Mouse (Mus musculus) hindbrain, embryonic 15.5 days (tissue): ENCODE data around the gene Btn1a1. TPM values are rescaled to one million over a fixed set of nuclear protein-coding genes. Genes with fewer than 3 reads are reported as not detected.
A peak's percentile ranks its signal among the peaks of the same experiment; 100 is the strongest.

Source experiments
- ATAC-seq: fragments of 200-750 bp; cut with Nextera tagmentation; 2 replicates; pipeline ENCODE4 v1.8.0; 2017; ENCODE audit warnings: low read depth, moderate number of reproducible peaks, moderate TSS enrichment; ENCODE audit not compliant: low FRiP score
- H3K27ac ChIP-seq: fragments of 300-500 bp; sonication (generic); replicated peaks from 2 replicates; pipeline ENCODE4 v1.5.1; 2015; ENCODE audit warnings: mild to moderate bottlenecking, inconsistent platforms
- H3K27me3 ChIP-seq: fragments of 300-500 bp; sonication (generic); 2 replicates; pipeline ENCODE4 v1.6.1; 2015; ENCODE audit warnings: control low read depth, inconsistent platforms
- H3K36me3 ChIP-seq: fragments of 300-500 bp; sonication (generic); 2 replicates; pipeline ENCODE4 v1.6.1; 2015; ENCODE audit warnings: control low read depth, inconsistent platforms
- H3K4me1 ChIP-seq: fragments of 300-500 bp; sonication (generic); replicated peaks from 2 replicates; pipeline ENCODE4 v1.6.1; 2015; ENCODE audit warnings: control low read depth, inconsistent platforms
- H3K4me2 ChIP-seq: fragments of 300-500 bp; sonication (generic); 2 replicates; pipeline ENCODE4 v1.6.1; 2015; ENCODE audit warnings: moderate library complexity, mild to moderate bottlenecking, inconsistent platforms
- H3K4me3 ChIP-seq: fragments of 300-500 bp; sonication (generic); 2 replicates; pipeline ENCODE4 v1.5.1; 2015; ENCODE audit warnings: mild to moderate bottlenecking, inconsistent platforms
- H3K9ac ChIP-seq: fragments of 300-500 bp; sonication (generic); 2 replicates; pipeline ENCODE4 v1.6.1; 2015; ENCODE audit warnings: inconsistent platforms
- H3K9me3 ChIP-seq: fragments of 300-500 bp; sonication (generic); 2 replicates; pipeline ENCODE4 v1.6.1; 2016; ENCODE audit warnings: control low read depth, inconsistent platforms
- WGBS: fragments of 180-500 bp; shearing (Covaris S2); methylation state at CpG from one replicate; pipeline ENCODE4 v1.1.7; 2015; 5-methylcytosine and 5-hydroxymethylcytosine counted together
- polyA plus RNA-seq: library from polyadenylated mRNA; unstranded; fragments of >200 nt; fragmentation: Nextera tagmentation; extraction: Ambion mirVana; gene quantifications from 2 replicates; pipeline ENCODE4 v1.2.1, GENCODE M21; 2015

The Btn1a1 gene
- polyA plus RNA-seq, 1 experiment from 2014 or later = 0.17 TPM

GRCm38 (mm10) chr13:23449235-23450095, 16.2 kb downstream of the Btn1a1 start:
- Histone ChIP-seq H3K9me3 (no peaks in the 10 kb centered on the region), H3K27ac (peak overlapping the region; percentile 13; the same call in 1 of the 2 replicates), H3K4me3 (peak overlapping the region; percentile 58), H3K4me2 (peak overlapping the region; percentile 57), H3K27me3 (no peaks in the 10 kb centered on the region), H3K4me1 (peaks cover 9% of the 10 kb centered on the region), H3K9ac (peak overlapping the region; percentile 61), H3K36me3 (no peaks in the 10 kb centered on the region)
- ATAC-seq = no peak
- under 1% methylated on average over 24 of the region's 24 CpGs for WGBS

- H3K36me3 ChIP-seq = no peaks in the 10 kb centered on the region
- no peaks in the 10 kb centered on the region for H3K9me3 ChIP-seq
- no peak overlapping the region; the same call in 1 of the 2 replicates for H3K27ac ChIP-seq
- peak overlapping the region; percentile 57 for H3K4me2 ChIP-seq
- H3K4me3 ChIP-seq = peak overlapping the region; percentile 58
- ATAC-seq = no peak
- no peaks in the 10 kb centered on the region for H3K27me3 ChIP-seq
- 60% methylated on average over 3 of the region's 3 CpGs for WGBS
- no peak overlapping the region for H3K9ac ChIP-seq
- H3K4me1 ChIP-seq = peaks cover 16% of the 10 kb centered on the region
Measured at GRCm38 (mm10) chr13:23448758-23449157, 16.9 kb downstream of the Btn1a1 start.

GRCm38 (mm10) chr13:23446498-23446952, 19.2 kb downstream of the Btn1a1 start:
- H3K4me3 ChIP-seq = peak overlapping the region; percentile 72
- under 1% methylated on average over 16 of the region's 16 CpGs for WGBS
- H3K27ac ChIP-seq = peak overlapping the region; percentile 98
- peak overlapping the region; percentile 47 for H3K9ac ChIP-seq
- peak; percentile 72 for ATAC-seq
- H3K27me3 ChIP-seq = no peaks in the 10 kb centered on the region
- peaks cover 19% of the 10 kb centered on the region for H3K4me1 ChIP-seq
- H3K36me3 ChIP-seq = no peaks in the 10 kb centered on the region
- no peaks in the 10 kb centered on the region for H3K9me3 ChIP-seq
- peak overlapping the region; percentile 59 for H3K4me2 ChIP-seq

GRCm38 (mm10) chr13:23445561-23446320, 20.0 kb downstream of the Btn1a1 start:
- Histone ChIP-seq H3K9me3 (no peaks in the 10 kb centered on the region), H3K27me3 (no peaks in the 10 kb centered on the region), H3K27ac (peak overlapping the region; percentile 98), H3K9ac (peak overlapping the region; percentile 85), H3K4me2 (peak overlapping the region; percentile 59), H3K36me3 (no peaks in the 10 kb centered on the region), H3K4me1 (peaks cover 19% of the 10 kb centered on the region), H3K4me3 (peak overlapping the region; percentile 72)
- peak; percentile 94 for ATAC-seq
- under 1% methylated on average over 55 of the region's 55 CpGs for WGBS

- H3K9me3 ChIP-seq = no peaks in the 10 kb centered on the region
- H3K4me3 ChIP-seq = peak overlapping the region; percentile 72
- WGBS = 3% methylated on average over 10 of the region's 10 CpGs
- H3K27me3 ChIP-seq = no peaks in the 10 kb centered on the region
- peak overlapping the region; percentile 85 for H3K9ac ChIP-seq
- no peak for ATAC-seq
- peaks cover 19% of the 10 kb centered on the region for H3K4me1 ChIP-seq
- peak overlapping the region; percentile 98 for H3K27ac ChIP-seq
- peak overlapping the region; percentile 59 for H3K4me2 ChIP-seq
- H3K36me3 ChIP-seq = no peaks in the 10 kb centered on the region
Measured at GRCm38 (mm10) chr13:23445156-23445555, 20.5 kb downstream of the Btn1a1 start.

- no peaks in the 10 kb centered on the region for H3K27me3 ChIP-seq
- H3K4me2 ChIP-seq = peak overlapping the region; percentile 59
- WGBS = 53% methylated on average over 5 of the region's 5 CpGs
- H3K36me3 ChIP-seq = no peaks in the 10 kb centered on the region
- peak overlapping the region; percentile 98 for H3K27ac ChIP-seq
- H3K9me3 ChIP-seq = no peaks in the 10 kb centered on the region
- peak overlapping the region; percentile 35 for H3K9ac ChIP-seq
- ATAC-seq = no peak
- H3K4me3 ChIP-seq = peak overlapping the region; percentile 72
- peaks cover 19% of the 10 kb centered on the region for H3K4me1 ChIP-seq
Measured at GRCm38 (mm10) chr13:23444451-23444850, 21.2 kb downstream of the Btn1a1 start.

- Histone ChIP-seq H3K27me3 (no peaks in the 10 kb centered on the region), H3K9me3 (no peaks in the 10 kb centered on the region), H3K4me3 (no peak overlapping the region), H3K36me3 (no peaks in the 10 kb centered on the region), H3K4me2 (no peak overlapping the region), H3K27ac (no peak overlapping the region), H3K9ac (no peak overlapping the region), H3K4me1 (peaks cover 24% of the 10 kb centered on the region)
- 63% methylated on average over 10 of the region's 10 CpGs for WGBS
- no peak for ATAC-seq
Measured at GRCm38 (mm10) chr13:23439901-23440300, 25.8 kb downstream of the Btn1a1 start.

- WGBS = under 1% methylated on average over 7 of the region's 7 CpGs
- no peaks in the 10 kb centered on the region for H3K9me3 ChIP-seq
- ATAC-seq = no peak
- peak overlapping the region; percentile 57 for H3K4me3 ChIP-seq
- peak overlapping the region; percentile 91 for H3K4me2 ChIP-seq
- H3K9ac ChIP-seq = peak overlapping the region; percentile 43
- H3K4me1 ChIP-seq = peaks cover 21% of the 10 kb centered on the region
- no peaks in the 10 kb centered on the region for H3K36me3 ChIP-seq
- no peaks in the 10 kb centered on the region for H3K27me3 ChIP-seq
- no peak overlapping the region; the same call in 1 of the 2 replicates for H3K27ac ChIP-seq
Measured at GRCm38 (mm10) chr13:23438521-23438920, 27.2 kb downstream of the Btn1a1 start.

GRCm38 (mm10) chr13:23437908-23438307, 27.8 kb downstream of the Btn1a1 start:
- Histone ChIP-seq H3K36me3 (no peaks in the 10 kb centered on the region), H3K4me2 (peak overlapping the region; percentile 91), H3K4me3 (peak overlapping the region; percentile 57), H3K27me3 (no peaks in the 10 kb centered on the region), H3K27ac (peak overlapping the region; percentile 60), H3K9ac (peak overlapping the region; percentile 56), H3K4me1 (peaks cover 24% of the 10 kb centered on the region), H3K9me3 (no peaks in the 10 kb centered on the region)
- peak; percentile 89 for ATAC-seq
- WGBS = under 1% methylated on average over 17 of the region's 17 CpGs

- Histone ChIP-seq H3K9me3 (no peaks in the 10 kb centered on the region), H3K36me3 (no peaks in the 10 kb centered on the region), H3K27me3 (no peaks in the 10 kb centered on the region), H3K4me2 (peak overlapping the region; percentile 91), H3K4me3 (peak overlapping the region; percentile 57), H3K4me1 (peaks cover 28% of the 10 kb centered on the region), H3K9ac (peak overlapping the region; percentile 56), H3K27ac (peak overlapping the region; percentile 60)
- under 1% methylated on average over 32 of the region's 32 CpGs for WGBS
- ATAC-seq = peak; percentile 40; the same call in 1 of the 2 replicates
Measured at GRCm38 (mm10) chr13:23436861-23437822, 28.6 kb downstream of the Btn1a1 start.

- no peaks in the 10 kb centered on the region for H3K36me3 ChIP-seq
- no peak overlapping the region for H3K9ac ChIP-seq
- no peaks in the 10 kb centered on the region for H3K9me3 ChIP-seq
- H3K4me3 ChIP-seq = peak overlapping the region; percentile 57
- H3K27ac ChIP-seq = no peak overlapping the region
- no peak for ATAC-seq
- H3K27me3 ChIP-seq = no peaks in the 10 kb centered on the region
- 1% methylated on average over 11 of the region's 11 CpGs for WGBS
- H3K4me1 ChIP-seq = peaks cover 32% of the 10 kb centered on the region
- peak overlapping the region; percentile 91 for H3K4me2 ChIP-seq
Measured at GRCm38 (mm10) chr13:23436231-23436661, 29.5 kb downstream of the Btn1a1 start.
